Mouse (Mus musculus) forebrain, embryonic 14.5 days (tissue): Measurements from ENCODE around the gene Crb2. TPM values are rescaled to one million over a fixed set of nuclear protein-coding genes. Genes with fewer than 3 reads are reported as not detected.

Experiments
- ATAC-seq: fragments of 200-750 bp; cut with Nextera tagmentation; 2 replicates; pipeline ENCODE4 v1.8.0; 2017; ENCODE audit warnings: mild to moderate bottlenecking, moderate library complexity
- DNase-seq: peaks from one replicate; pipeline ENCODE4 v3.0.0-alpha.2; 2015; ENCODE audit warnings: low spot score
- H3K27ac ChIP-seq: fragments of 300-500 bp; sonication (generic); 2 replicates; pipeline ENCODE4 v1.5.1; 2014; ENCODE audit warnings: low read depth, mild to moderate bottlenecking, control low read depth, low read length, moderate library complexity
- H3K27me3 ChIP-seq: fragments of 300-500 bp; sonication (generic); replicated peaks from 2 replicates; pipeline ENCODE4 v1.6.1; 2014; ENCODE audit warnings: low read length, control low read depth, mixed read lengths; ENCODE audit not compliant: control insufficient read depth, insufficient read depth
- H3K36me3 ChIP-seq: fragments of 300-500 bp; sonication (generic); 2 replicates; pipeline ENCODE4 v1.6.1; 2014; ENCODE audit warnings: low read length, control low read depth; ENCODE audit not compliant: control insufficient read depth, insufficient read depth
- H3K4me1 ChIP-seq: fragments of 300-500 bp; sonication (generic); 2 replicates; pipeline ENCODE4 v1.6.1; 2014; ENCODE audit warnings: antibody characterized with exemption, low read length, control low read depth; ENCODE audit not compliant: control insufficient read depth, insufficient read depth
- H3K4me2 ChIP-seq: fragments of 300-500 bp; sonication (generic); 2 replicates; pipeline ENCODE4 v1.6.1; 2014; ENCODE audit warnings: mild to moderate bottlenecking, control low read depth, low read length
- H3K4me3 ChIP-seq: fragments of 300-500 bp; sonication (generic); 2 replicates; pipeline ENCODE4 v1.5.1; 2014; ENCODE audit warnings: low read depth, low read length, control low read depth
- H3K9ac ChIP-seq: fragments of 300-500 bp; sonication (generic); 2 replicates; pipeline ENCODE4 v1.6.1; 2014; ENCODE audit warnings: mild to moderate bottlenecking, low read length, control low read depth, moderate library complexity
- H3K9me3 ChIP-seq: fragments of 300-500 bp; sonication (generic); replicated peaks from 2 replicates; pipeline ENCODE4 v1.6.1; 2016; ENCODE audit warnings: low read length, control low read depth, mixed read lengths; ENCODE audit not compliant: control insufficient read depth
- WGBS: fragments of 180-500 bp; shearing (Covaris S2); extraction: QIAGEN DNeasy Blood & Tissue Kit; methylation state at CpG from one replicate; pipeline ENCODE4 v1.1.7; 2014; 5-methylcytosine and 5-hydroxymethylcytosine counted together
- polyA plus RNA-seq: library from polyadenylated mRNA; unstranded; fragments of >200 nt; fragmentation: Nextera tagmentation; extraction: Ambion mirVana; gene quantifications from 2 replicates; pipeline ENCODE4 v1.2.1, GENCODE M21; 2014

The Crb2 gene
- polyA plus RNA-seq, 1 experiment from 2014 or later = 4.0 TPM

DNA sequence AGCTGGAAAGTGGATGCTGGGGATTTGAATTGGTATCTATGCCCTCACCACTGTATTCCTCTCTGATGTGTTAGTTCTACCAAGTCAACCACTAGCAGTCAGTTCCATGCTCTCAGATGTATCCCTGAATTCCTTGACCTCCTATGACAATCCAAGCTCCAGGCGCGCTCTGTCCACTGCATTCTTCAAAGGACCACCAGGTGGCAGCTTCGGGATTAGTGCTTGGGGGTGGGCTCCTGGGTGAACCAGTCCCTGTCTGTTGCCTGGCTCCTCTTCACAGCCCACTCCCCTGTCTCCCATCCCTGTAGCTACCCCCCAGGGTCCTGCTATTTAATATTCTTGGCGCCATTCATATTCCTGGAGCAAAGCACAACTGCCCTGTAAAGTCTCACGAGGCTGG lies 1.5 kb upstream of the Crb2 start:
- no peaks in the 10 kb centered on the region for H3K27me3 ChIP-seq
- H3K27ac ChIP-seq = no peak overlapping the region
- H3K9me3 ChIP-seq = no peaks in the 10 kb centered on the region
- 3% methylated on average over 5 of the region's 5 CpGs for WGBS
- ATAC-seq (no peak), DNase-seq (peak; percentile 75)
- no peaks in the 10 kb centered on the region for H3K36me3 ChIP-seq
- H3K4me3 ChIP-seq = no peak overlapping the region
- peaks cover 30% of the 10 kb centered on the region for H3K4me1 ChIP-seq
- H3K9ac ChIP-seq = no peak overlapping the region
- H3K4me2 ChIP-seq = no peak overlapping the region

DNA sequence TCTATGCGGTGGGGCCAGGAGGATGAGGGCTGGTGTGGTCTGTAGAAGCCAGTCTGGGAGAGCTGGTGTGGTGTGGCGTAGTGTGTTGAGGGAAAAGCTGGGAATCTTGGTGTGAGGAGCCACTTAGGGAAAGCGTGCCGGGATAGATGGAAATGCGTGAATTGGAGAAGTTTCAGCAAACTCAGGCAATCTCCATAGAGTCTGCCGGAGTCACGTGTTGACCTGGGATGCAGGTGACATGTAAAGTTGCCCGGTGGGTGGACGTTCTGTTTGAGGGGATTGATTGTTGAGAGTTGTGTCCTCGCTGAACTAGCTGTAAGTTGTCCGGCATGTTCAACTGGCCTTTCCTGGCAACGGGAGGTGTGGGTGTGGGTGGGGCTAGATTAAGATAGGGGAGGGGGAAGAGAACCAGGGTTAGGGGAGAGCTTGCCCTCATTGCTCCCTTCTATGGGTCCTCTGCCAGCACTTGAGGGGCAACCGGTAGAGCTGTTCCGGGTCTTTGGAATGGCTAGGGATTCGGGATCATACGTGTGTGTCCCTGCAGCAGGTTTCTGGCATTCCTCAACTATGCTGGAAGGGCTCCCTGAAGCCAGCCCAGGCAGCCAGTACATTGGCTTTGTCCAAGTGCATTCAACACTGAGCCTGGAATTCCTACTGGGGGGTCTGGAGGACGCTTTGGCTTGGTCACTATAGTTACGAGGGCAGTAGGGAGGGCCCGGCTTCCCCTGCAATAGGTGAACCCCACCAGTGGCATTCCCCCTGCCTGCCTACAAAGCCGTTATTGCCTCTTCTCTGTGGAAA lies 762 bp downstream of the Crb2 start:
- no peaks in the 10 kb centered on the region for H3K9me3 ChIP-seq
- H3K4me2 ChIP-seq = peak overlapping the region; percentile 61
- WGBS = under 1% methylated on average over 20 of the region's 20 CpGs
- no peaks in the 10 kb centered on the region for H3K27me3 ChIP-seq
- peak overlapping the region; percentile 65 for H3K27ac ChIP-seq
- H3K4me1 ChIP-seq = peaks cover 51% of the 10 kb centered on the region
- no peaks in the 10 kb centered on the region for H3K36me3 ChIP-seq
- H3K9ac ChIP-seq = peak overlapping the region; percentile 69
- peak; percentile 63 for DNase-seq
- peak; percentile 4; the same call in 1 of the 2 replicates for ATAC-seq
- H3K4me3 ChIP-seq = peak overlapping the region; percentile 39

DNA sequence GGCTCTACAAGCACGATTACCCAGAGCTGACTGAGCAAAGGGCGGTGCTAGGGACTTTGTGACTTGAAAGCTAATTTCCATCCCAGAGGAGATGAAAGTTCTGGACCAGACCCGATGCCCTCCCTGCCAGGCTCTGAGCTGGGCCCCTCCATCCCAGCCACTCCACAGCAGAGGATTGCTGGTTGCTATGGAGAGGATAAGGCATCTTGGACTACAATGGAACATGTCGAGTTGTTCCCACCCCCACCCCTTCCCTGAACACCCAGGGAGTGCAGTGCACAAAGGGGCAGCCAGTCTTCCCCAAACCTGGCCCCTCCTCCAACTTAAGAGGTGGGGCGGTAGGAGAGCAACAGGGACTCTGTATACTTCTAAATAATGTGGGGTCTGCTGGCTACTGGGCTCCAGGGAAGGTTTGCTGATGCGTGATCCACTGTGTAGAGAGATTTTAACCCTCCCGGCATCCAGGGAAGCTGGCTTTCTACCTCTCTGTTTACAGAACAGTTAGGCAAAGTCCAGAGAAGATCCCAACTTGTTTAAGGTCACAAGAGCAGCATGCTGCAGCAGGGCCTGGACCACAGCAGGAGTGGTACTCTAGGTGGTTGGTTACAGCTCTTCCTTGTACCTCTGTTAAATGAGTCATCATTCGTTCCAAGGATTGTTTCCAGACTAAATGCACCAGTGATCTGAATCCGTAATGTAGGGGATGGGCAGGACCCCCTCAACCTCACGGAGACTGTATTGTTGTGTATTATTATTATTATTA lies 2.1 kb downstream of the Crb2 start:
- Histone ChIP-seq H3K36me3 (0 out of 2 replicates have a peak, but pooled peaks cover 1% of the 10 kb centered on the region), H3K27ac (peak overlapping the region; percentile 85), H3K4me2 (peak overlapping the region; percentile 61), H3K4me1 (peaks cover 54% of the 10 kb centered on the region), H3K9ac (peak overlapping the region; percentile 69; the same call in 1 of the 2 replicates), H3K27me3 (no peaks in the 10 kb centered on the region), H3K4me3 (peak overlapping the region; percentile 39), H3K9me3 (no peaks in the 10 kb centered on the region)
- DNase-seq (peak; percentile 87), ATAC-seq (peak; percentile 82)
- 7% methylated on average over 10 of the region's 10 CpGs for WGBS

DNA sequence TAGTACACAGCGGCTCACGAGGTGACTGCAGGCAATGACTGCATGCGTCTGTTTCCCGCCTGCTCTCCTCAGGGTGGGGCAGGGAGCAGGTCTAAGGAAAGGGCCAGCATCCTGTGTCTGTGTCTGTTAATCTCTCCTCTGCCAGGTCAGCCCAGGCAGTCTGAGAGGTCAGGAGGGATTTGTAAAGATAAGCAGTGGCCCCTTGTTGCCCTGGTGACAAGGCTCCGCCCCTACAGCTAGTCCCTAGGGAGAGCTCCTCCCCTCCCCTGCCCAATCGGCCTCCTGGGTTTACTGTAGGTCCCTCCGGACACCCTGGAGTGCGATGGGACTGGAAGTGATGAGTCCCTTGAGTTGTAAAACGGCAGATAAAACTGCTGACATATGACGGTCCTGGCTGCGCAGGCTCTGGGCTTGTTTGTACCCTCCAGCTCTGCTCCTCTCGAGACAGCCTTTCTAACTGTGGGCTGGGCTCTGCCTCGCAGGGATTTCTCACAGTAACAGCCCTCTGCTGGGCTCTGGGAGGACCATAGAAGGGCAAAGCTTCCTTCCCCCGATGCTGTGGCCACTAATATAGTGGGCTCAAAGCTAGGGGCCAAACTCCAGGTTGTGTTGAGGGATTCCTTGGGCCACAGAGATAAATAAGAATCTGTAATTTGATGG lies 4.4 kb downstream of the Crb2 start:
- Histone ChIP-seq H3K9ac (peak overlapping the region; percentile 51), H3K27me3 (no peaks in the 10 kb centered on the region), H3K9me3 (no peaks in the 10 kb centered on the region), H3K36me3 (0 out of 2 replicates have a peak, but pooled peaks cover 4% of the 10 kb centered on the region), H3K4me1 (peaks cover 54% of the 10 kb centered on the region), H3K27ac (no peak overlapping the region; the same call in 1 of the 2 replicates), H3K4me3 (peak overlapping the region; percentile 20), H3K4me2 (peak overlapping the region; percentile 45)
- 2% methylated on average over 14 of the region's 14 CpGs for WGBS
- peak; percentile 77 for DNase-seq
- peak; percentile 30 for ATAC-seq

DNA sequence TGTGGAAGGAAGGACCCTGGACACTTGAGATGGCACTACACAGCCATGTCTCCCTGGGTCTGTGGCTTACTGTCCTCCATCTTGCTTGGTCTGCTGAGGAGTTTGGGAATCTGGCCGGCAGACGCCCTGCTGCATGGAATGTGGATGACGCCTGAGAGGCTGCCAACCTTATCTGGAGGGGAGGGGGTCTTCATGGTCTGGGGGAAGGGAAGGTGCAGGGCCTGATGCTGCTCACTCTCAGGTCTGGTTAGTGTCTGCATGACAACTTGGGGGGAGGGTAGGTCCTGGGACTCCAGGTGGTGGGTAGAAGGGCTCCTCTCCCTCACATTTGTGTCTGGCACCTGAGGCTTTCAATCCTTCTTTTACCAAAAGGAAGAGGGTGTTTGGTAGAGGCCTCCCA lies 5.4 kb downstream of the Crb2 start:
- Histone ChIP-seq H3K36me3 (0 out of 2 replicates have a peak, but pooled peaks cover 4% of the 10 kb centered on the region), H3K27ac (peak overlapping the region; percentile 48; the same call in 1 of the 2 replicates), H3K9ac (no peak overlapping the region), H3K9me3 (no peaks in the 10 kb centered on the region), H3K4me2 (no peak overlapping the region), H3K4me1 (peaks cover 49% of the 10 kb centered on the region), H3K4me3 (no peak overlapping the region), H3K27me3 (no peaks in the 10 kb centered on the region)
- no peak for ATAC-seq
- WGBS = 8% methylated on average over 3 of the region's 3 CpGs
- DNase-seq = no peak

DNA sequence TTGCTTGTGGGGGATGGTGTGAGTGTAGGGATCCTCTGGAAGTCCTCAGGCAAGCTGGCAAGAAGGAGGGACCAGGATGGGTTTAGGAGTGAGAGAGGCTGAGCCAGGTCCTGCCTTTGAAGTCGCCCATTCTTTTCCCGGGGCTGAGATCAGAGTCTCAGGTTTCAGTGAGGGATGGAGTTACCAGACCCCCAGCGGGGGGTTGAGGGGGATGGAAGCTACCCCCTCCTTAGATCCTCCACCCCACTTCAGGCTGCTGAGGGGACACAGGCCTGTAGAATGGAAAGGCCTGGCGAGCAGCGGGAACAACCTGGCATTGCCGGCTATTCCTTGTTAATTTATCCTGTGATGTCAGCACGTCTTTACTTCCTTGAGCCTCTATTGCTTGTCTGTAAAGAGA lies 6.0 kb downstream of the Crb2 start:
- Histone ChIP-seq H3K4me3 (no peak overlapping the region), H3K9me3 (no peaks in the 10 kb centered on the region), H3K4me1 (peaks cover 47% of the 10 kb centered on the region), H3K9ac (peak overlapping the region; percentile 8; the same call in 1 of the 2 replicates), H3K27me3 (no peaks in the 10 kb centered on the region), H3K27ac (no peak overlapping the region), H3K4me2 (no peak overlapping the region), H3K36me3 (0 out of 2 replicates have a peak, but pooled peaks cover 5% of the 10 kb centered on the region)
- ATAC-seq = no peak
- no peak for DNase-seq
- WGBS = 12% methylated on average over 7 of the region's 7 CpGs

DNA sequence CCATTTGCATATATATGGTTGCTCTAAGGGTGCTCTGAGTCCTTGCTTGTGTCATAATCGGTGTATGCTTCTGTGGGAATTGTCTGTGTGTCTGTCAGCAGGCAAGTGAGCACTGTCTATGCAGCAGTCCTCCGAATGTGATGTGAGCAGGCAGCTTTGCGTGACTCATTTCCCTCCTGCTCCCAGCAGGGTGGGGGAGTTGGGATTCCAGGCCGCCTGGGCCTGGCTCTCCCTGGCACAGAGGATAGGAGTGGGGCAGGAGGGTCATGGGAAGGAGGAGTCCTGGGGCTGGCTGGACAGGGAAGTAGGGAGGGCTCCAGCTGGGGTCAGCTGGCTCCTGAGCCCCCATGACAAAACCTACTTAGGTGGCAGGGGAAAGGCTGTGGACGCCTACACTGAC lies 8.4 kb downstream of the Crb2 start:
- 0 out of 2 replicates have a peak, but pooled peaks cover 7% of the 10 kb centered on the region for H3K36me3 ChIP-seq
- H3K9me3 ChIP-seq = no peaks in the 10 kb centered on the region
- H3K27me3 ChIP-seq = no peaks in the 10 kb centered on the region
- no peak for ATAC-seq
- no peak overlapping the region for H3K4me2 ChIP-seq
- no peak overlapping the region for H3K9ac ChIP-seq
- H3K27ac ChIP-seq = no peak overlapping the region
- 78% methylated on average over 5 of the region's 5 CpGs for WGBS
- peaks cover 32% of the 10 kb centered on the region for H3K4me1 ChIP-seq
- no peak for DNase-seq
- no peak overlapping the region for H3K4me3 ChIP-seq

DNA sequence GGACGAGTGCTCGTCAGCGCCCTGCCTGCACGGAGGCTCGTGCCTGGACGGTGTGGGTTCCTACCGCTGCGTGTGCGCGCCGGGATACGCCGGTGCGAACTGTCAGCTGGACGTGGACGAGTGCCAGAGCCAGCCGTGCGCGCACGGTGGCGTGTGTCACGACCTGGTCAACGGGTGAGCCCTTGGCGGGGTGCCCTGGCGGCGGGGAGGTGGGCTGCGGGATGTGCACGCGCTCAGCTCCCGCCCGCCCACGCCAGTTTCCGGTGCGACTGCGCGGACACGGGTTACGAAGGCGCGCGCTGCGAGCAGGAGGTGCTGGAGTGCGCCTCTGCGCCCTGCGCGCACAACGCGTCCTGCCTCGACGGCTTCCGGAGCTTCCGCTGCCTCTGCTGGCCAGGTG lies 10.4 kb downstream of the Crb2 start:
- Histone ChIP-seq H3K4me2 (peak overlapping the region; percentile 36), H3K36me3 (peaks cover 20% of the 10 kb centered on the region), H3K27me3 (no peaks in the 10 kb centered on the region), H3K9me3 (no peaks in the 10 kb centered on the region), H3K4me3 (peak overlapping the region; percentile 13; the same call in 1 of the 2 replicates), H3K9ac (no peak overlapping the region), H3K27ac (no peak overlapping the region), H3K4me1 (peaks cover 13% of the 10 kb centered on the region)
- 39% methylated on average over 52 of the region's 52 CpGs for WGBS
- ATAC-seq (peak; percentile 8; the same call in 1 of the 2 replicates), DNase-seq (no peak)
